Mouse (Mus musculus) testis, postnatal 10 days (tissue): Measurements from ENCODE around the gene Cwc25.
"Not testable (repeated sequence)": the region's sequence is repeated elsewhere in the genome, so short reads cannot be mapped to it uniquely, and the experiment has no call there.

ENCODE experiments used
- DNase-seq: peaks from one replicate; pipeline ENCODE4 v3.0.0; 2021; ENCODE audit warnings: low spot score

The Cwc25 gene

GRCm38 (mm10) chr11:97801409-97802193, 35.2 kb upstream of the Cwc25 start:
- peak; percentile 72 for DNase-seq

DNA sequence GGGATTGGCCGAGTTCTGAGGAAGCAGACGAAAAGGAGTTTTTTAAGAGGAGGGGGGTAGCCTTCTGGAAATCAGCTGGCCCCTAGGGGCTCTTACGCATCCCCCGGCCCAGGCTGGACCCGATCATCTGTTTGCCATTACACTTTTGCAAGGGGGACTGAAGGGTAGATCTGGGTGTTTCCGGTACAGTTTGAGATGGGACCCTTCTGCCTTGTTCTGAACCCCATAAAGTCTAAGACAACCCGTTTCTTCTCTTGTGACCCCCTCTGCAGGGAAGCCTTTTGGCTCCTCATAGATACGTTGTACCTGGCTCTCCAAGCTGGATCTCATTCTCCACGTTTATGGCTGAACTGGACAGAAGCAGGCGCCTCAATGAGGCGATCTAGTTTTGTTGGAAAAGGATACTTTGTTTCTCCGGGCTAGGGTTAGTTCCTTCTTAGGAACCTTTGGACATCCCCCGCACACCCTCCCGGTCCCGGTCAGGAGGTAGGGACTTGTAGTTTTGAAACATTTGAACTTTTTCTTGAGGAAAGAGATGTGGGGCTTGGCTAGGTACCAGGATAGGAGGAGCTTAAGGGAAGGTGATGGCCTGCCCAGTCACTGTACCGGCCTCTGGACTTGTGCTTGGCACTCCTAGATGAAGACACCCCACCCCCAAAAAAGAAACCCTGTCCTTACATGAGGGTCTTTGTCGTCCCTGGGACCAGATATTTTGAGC, 34.5 kb upstream of the Cwc25 start:
- DNase-seq, result peak; percentile 80

GRCm38 (mm10) chr11:97799994-97800690, 33.8 kb upstream of the Cwc25 start:
- peak; percentile 83 for DNase-seq

- peak; percentile 90 for DNase-seq
Measured at GRCm38 (mm10) chr11:97799146-97799993, 33.0 kb upstream of the Cwc25 start.

GRCm38 (mm10) chr11:97798782-97799145, 32.4 kb upstream of the Cwc25 start, which contains the start of gene Lasp1:
Gene Lasp1 (plus strand): TSS chr11:97799000.
- DNase-seq, result peak; percentile 90

GRCm38 (mm10) chr11:97798083-97798435, 31.7 kb upstream of the Cwc25 start:
- DNase-seq, result no peak

GRCm38 (mm10) chr11:97797369-97798082, 31.2 kb upstream of the Cwc25 start:
- no peak for DNase-seq

GRCm38 (mm10) chr11:97796910-97797309, 30.6 kb upstream of the Cwc25 start:
- peak; percentile 70 for DNase-seq

DNA sequence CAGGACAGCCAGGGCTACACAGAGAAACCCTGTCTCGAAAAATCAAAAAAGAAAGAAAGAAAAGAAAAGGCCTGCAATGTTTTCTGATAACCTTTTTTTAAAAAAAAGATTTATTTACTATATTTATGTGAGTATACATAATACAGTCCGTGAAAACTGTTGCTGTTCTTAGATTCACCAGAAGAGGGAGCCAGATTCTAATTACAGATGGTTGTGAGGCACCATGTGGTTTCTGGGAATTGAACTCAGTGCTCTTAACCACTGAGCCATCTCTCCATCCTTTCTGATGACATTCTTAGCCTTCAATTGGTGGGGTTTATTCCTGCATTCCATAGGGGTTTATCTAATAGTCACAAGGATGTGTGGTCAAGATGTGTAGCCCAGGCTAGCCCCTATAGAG, 26.8 kb upstream of the Cwc25 start:
- DNase-seq, result no peak

DNA sequence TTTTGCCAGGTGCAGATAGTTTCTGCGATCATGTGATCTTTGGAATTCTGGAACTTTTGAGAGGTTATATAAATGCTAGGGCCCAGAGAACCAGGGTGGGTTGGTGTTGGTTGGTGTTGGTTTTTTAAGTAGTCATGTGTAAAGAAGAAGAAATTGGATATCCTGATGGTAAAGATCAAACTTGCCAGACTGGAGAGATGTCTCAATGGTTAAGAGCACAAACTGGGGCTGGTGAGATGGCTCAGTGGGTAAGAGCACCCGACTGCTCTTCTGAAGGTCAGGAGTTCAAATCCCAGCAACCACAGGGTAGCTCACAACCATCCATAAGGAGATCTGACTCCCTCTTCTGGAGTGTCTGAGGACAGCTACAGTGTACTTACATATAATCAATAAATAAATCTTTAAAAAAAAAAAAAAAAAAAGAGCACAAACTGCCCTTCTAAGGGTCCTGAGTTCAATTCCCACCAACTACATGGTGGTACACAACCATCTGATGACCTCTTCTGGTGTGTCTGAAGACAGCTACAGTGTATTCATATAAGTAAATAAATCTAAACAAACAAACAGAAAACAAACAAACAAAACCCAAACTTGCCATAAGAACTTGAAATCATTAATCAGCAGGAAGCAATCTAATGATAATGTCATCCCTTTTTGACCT, 24.6 kb upstream of the Cwc25 start:
- not testable (repeated sequence) for DNase-seq

DNA sequence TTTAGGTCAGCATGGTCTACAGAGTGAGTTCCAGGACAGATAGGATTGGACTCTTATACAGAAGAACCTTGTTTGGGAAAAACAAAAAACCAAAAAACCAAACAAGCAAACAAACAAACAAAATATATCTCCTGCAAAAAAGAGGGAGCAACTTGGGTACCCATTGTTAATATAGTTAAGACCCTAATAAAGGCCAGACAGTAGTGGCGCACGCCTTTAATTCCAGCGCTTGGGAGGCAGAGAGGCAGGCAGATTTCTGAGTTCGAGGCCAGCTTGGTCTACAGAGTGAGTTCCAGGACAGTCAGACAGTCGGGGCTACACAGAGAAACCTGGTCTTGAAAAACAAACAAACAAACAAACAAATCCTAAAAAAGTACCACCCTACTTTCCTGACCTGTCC, 23.4 kb upstream of the Cwc25 start:
- no peak for DNase-seq

DNA sequence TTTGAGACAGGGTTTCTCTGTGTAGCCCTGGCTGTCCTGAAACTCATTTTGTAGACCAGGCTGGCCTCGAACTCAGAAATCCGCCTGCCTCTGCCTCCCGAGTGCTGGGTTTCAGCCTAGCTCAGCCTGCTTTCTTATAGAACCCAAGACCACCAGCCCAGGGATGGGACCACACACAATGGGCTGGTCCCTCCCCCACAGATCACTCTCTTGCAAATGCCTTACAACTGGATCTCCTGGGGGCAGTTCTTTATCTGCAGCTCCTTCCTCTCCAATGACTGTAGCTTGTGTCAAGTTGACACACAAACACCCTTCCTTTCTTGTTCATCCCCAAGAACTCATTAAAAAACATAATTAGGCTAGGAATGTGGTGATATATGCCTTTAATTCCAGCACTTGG, 21.6 kb upstream of the Cwc25 start:
- no peak for DNase-seq

GRCm38 (mm10) chr11:97782564-97782895, 16.2 kb upstream of the Cwc25 start:
- no peak for DNase-seq

DNA sequence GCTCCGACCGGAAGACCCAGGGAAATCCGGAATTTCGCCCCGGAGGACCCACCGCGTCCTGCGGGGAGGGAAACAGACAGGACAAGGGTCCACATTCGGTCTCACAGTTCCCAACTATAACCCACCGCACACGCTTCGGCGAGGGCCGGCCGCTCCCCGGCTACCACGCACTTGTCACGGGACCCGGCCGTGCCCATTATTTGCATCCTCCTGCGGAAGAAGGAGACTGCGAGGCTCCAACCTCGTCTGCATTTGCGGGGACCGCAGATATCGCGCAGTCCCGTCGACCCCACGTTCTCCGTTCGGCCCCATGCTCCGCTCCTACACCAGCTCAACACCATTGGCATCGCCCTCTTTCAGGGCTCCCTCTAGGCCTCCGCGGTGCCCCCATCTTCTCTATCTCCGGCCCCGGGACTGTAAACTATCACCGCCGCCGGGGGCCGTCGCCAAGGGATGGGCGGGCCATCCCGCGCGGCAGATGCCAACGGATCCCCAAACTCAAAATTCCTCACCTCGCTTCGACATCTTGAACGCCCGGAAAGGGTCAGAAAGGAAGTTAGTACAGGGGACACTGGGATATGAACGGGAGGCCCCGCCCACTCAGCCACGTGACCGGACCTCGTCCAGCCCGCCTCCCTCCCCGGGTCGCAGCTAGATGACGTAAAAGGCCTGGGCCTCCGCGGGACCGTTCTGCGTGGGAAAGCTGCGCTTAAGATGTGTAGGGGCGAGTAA, 15.6 kb upstream of the Cwc25 start, which contains the start of gene Rpl23:
TSS of gene Rpl23 (minus strand) at position 606 of the 732 bp plus-strand sequence.
- DNase-seq, result peak; percentile 100

DNA sequence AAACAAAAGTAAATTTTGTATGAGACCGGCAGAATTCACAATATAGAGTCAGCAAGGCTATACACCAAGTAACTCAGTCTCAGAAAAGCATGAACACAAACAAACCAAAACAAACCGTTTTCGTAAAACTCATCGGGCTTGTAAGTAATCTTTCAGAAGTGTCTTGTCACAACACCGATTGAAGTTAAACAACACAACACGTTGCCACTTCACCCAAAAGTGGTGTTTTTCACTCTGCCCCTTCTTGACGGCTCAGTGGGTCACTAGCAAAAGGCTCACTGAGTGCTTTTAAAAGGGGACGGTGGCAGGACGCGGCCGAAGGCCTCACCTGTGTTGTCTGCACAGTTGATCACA, 15.1 kb upstream of the Cwc25 start:
- no peak for DNase-seq

DNA sequence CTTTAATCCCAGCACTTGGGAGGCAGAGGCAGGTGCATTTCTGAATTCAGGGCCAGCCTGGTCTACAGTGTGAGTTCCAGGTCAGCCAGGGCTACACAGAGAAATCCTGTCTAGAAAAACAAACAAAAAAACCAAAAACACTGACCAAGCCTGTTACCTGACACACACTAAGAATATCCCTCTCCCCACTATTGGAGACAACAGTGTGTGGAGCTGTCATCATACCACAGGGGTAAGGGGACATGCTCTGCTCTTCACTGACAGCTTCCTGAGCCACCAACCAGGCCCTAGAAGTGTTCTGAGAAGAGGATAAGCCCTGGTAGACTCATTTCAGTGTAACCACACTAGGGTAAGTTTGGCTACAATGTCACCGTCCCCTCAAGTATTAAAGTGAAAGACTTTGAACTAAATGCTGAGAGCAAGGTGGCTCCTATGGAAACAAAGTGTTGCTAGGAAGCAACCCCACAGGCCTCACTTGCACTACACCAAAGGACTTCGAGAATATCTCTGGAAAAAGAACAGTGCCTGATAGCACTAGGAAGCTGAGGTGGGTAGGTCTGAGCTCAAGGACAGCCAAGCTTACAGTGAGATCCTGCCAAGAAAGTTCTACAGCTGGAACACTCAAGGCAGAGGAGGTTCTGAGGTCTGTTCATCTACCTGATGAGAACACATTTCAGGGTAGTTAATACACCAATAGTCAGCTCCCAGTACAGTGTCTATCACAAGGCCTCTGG, 13.8 kb upstream of the Cwc25 start:
- no peak for DNase-seq

DNA sequence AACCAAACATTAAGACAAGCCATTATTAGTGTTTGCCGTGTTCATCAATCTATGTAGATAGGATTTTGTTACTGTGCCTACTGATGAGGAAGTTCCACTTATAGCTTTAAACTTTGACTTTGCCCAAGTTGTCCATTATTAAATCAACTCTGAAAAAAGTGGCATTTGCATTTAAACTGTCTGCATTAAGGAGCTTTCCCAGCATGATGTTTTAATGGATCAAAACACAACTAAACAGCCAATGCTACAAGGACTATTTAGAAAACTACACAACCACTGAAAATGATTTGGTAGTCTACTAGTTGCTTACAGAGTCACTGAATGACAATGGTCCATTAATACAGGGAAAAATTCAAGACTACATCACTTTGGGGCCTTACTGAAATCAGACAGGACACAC, 12.6 kb upstream of the Cwc25 start:
- no peak for DNase-seq

GRCm38 (mm10) chr11:97777129-97777529, 10.8 kb upstream of the Cwc25 start:
- DNase-seq, result no peak

DNA sequence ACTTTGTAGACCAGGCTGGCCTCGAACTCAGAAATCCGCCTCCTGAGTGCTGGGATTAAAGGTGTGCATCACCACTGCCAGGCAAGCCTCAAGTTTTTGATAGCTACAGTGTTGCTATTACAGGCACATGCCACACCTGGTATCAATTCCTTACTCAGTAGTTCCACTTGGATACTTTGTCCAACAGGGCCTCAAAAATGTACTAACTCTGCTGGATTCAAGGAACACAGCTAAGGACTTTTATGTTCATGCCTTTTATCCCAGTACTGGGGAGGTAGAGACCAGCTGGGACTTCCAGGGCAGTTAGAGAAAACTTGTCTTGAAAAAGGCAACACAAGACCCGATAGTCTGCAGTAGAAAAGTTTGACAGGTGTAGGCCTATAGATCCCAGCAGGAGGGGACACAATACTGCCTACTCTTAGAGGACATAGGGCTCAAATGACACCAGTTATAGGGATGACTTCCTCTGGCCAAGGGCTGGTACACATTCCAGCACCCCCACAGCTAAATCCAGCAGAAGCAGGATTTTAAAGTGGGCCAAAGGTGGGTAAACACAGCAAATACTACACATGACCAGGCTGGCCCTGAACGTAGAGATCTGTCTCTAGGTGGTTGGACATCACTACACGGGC, 10.3 kb upstream of the Cwc25 start:
- no peak for DNase-seq
